In genomic region chr7:47157743-47158142, GRCm38 (mm10) we compare ENCODE assay signal across 18 mouse cellular contexts. TPM values are rescaled to one million over a fixed set of nuclear protein-coding genes. Genes with fewer than 3 reads are reported as not detected.
"Had no signal": no experiment of that assay in that cellular context is flagged by ENCODE, and none has a peak within 500 bp of the region (broad histone marks: within the 10 kb centered on the region; RNA-seq: fewer than 3 reads in every experiment).

No protein-coding gene starts in this region.

- H3K36me3 ChIP-seq: limb, embryonic 15.5 days; liver, embryonic 12.5 days; midbrain, embryonic 12.5 days had no signal

- H3K27ac ChIP-seq: limb, embryonic 15.5 days; liver, embryonic 12.5 days; midbrain, embryonic 12.5 days had no signal

- ATAC-seq: liver, embryonic 12.5 days; midbrain, embryonic 16.5 days had no signal

- H3K9me3 ChIP-seq: limb, embryonic 15.5 days; liver, embryonic 12.5 days; midbrain, embryonic 12.5 days had no signal

- H3K4me1 ChIP-seq: limb, embryonic 15.5 days; liver, embryonic 12.5 days; midbrain, embryonic 12.5 days had no signal

- H3K27me3 ChIP-seq: limb, embryonic 15.5 days; midbrain, embryonic 12.5 days had no signal

- H3K4me3 ChIP-seq: limb, embryonic 15.5 days; liver, embryonic 12.5 days; midbrain, embryonic 12.5 days had no signal

- H3K9ac ChIP-seq: limb, embryonic 15.5 days; liver, embryonic 12.5 days; lung, embryonic 14.5 days; midbrain, embryonic 12.5 days had no signal

- DNase-seq: kidney, adult 11 months; kidney, postnatal 14 days; lung, embryonic 14.5 days; lung, postnatal 10 days; thymus, postnatal 4 days had no signal

- H3K4me2 ChIP-seq: limb, embryonic 15.5 days; liver, embryonic 12.5 days; lung, embryonic 14.5 days; midbrain, embryonic 12.5 days had no signal

RNA-seq across cellular contexts. Expression of gene Ptpn5, which starts 24.3 kb away (rescaled TPM):
- total RNA-seq: megakaryocyte-erythroid progenitor cell, adult 5-6 weeks had no signal
- polyA plus RNA-seq: liver, embryonic 12.5 days; liver, embryonic 16.5 days had no signal

RNA-seq across cellular contexts. Expression of gene Mrgpra6, which starts 47.0 kb away (rescaled TPM):
- total RNA-seq: layer of hippocampus, postnatal 25 days; left cerebral cortex, adult 8-10 months; left cerebral cortex, postnatal 25 days; megakaryocyte-erythroid progenitor cell, adult 5-6 weeks had no signal
- polyA plus RNA-seq: kidney, embryonic 14.5 days; limb, embryonic 11.5 days; limb, embryonic 15.5 days; liver, embryonic 12.5 days; liver, embryonic 16.5 days; lung, embryonic 14.5 days; midbrain, embryonic 12.5 days; midbrain, embryonic 16.5 days; neural tube, embryonic 14.5 days; stomach, embryonic 16.5 days had no signal
